Mouse (Mus musculus): ENCODE data around the gene Rpl35a.
"Not testable (repeated sequence)": the region's sequence is repeated elsewhere in the genome, so short reads cannot be mapped to it uniquely, and the experiment has no call there.

The Rpl35a gene

GRCm38 (mm10) chr16:33056095-33056785 lies at the start of gene Rpl35a, which contains the start of gene Iqcg:
Gene Rpl35a, plus strand, starts transcription at chr16:33056453.
Gene Iqcg, minus strand, starts transcription at chr16:33056218.
- DNase-seq (ENCODE audit: low spot score) = peak; percentile 96

DNA sequence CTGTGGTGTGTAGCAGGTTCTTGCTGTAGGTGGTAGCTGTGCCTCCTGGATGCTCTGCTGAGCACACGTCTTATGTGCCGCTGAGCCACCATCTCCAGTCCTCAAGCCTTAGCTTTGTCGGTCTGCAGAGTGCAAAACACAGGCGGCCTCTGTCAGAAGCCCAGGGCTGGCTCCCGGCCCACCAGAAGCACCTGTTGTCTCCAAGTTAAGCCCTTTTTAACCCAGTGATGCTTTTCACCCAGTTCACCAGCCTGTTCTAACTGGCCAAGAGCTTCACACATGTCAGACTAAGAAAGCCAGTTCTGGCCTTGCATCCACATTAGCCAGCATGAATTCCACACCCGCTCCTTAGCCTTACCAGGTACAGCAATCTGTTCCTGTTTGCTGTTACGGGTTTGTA lies 49.4 kb upstream of the Rpl35a start:
- no peak for DNase-seq (ENCODE audit: low spot score)

GRCm38 (mm10) chr16:33007436-33007835 lies 48.8 kb upstream of the Rpl35a start:
- DNase-seq (ENCODE audit: low spot score) = no peak

- DNase-seq (ENCODE audit: low spot score) = no peak
Observed at GRCm38 (mm10) chr16:33010166-33010565, 46.1 kb upstream of the Rpl35a start.

DNA sequence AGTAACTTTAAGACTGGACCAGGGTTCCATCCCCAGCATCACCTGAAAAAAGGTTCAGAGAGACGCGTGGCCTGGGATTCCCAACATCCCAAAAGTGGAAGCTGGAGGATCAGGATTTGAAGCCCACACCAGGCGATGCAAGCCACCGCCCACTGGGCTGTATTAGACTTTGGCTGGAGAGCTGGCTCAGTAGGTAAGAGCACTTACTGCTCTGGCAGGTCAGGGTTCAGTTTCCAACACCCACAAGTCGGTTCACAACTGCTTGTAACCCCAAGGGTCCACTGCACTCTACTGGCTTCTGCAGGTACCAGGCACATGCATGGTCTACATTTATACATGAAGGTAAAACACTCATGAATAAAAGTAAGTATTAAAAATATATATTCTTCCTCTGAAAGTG lies 42.5 kb upstream of the Rpl35a start:
- no peak for DNase-seq (ENCODE audit: low spot score)

GRCm38 (mm10) chr16:33014921-33015320 lies 41.3 kb upstream of the Rpl35a start:
- DNase-seq (ENCODE audit: low spot score) = no peak

DNA sequence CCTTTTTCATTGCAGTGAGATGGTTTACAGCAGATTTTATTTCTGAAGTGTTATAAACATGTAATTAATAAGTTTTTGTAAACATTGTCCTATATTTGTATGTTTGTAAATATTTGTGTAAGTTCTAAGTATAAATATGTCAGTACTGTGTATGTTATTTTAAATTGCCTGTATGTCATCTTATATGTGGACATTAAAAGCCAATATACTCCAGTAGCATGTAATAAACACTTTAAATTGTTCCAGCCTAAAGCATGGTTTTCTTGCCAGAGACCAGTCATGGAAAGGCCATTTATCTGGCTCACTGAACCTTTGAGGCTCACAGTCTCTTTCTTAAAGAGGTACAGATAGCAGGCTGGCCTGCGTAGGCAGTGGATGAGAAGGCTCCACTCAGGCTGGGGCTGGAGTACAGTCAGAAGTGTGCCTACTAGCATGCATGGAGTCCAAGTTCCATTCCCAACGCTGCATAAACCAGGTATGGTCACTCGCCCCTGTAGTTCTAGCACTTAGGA lies 40.8 kb upstream of the Rpl35a start:
- no peak for DNase-seq (ENCODE audit: low spot score)

DNA sequence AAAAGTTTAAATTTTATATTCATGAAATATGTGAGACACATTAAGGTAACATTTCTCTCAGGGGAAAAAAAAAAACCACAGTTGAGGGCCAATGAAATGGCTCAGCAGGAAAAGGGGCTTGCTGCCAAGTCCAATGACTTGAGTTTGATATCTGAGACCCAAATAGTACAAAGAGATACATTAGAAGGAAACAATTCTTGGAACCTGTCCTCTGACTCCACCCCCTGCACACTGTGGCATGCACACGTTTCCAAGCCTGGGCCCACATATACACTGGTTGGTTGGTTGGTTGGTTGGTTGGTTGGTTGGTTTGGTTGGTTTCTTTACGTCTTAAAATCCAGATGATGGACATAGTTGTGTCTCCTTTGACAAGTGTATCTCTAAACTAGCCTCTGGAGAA lies 40.3 kb upstream of the Rpl35a start:
- no peak for DNase-seq (ENCODE audit: low spot score)

- peak; percentile 31 for DNase-seq (ENCODE audit: low spot score)
Observed at GRCm38 (mm10) chr16:33017677-33018349, 38.4 kb upstream of the Rpl35a start.

DNA sequence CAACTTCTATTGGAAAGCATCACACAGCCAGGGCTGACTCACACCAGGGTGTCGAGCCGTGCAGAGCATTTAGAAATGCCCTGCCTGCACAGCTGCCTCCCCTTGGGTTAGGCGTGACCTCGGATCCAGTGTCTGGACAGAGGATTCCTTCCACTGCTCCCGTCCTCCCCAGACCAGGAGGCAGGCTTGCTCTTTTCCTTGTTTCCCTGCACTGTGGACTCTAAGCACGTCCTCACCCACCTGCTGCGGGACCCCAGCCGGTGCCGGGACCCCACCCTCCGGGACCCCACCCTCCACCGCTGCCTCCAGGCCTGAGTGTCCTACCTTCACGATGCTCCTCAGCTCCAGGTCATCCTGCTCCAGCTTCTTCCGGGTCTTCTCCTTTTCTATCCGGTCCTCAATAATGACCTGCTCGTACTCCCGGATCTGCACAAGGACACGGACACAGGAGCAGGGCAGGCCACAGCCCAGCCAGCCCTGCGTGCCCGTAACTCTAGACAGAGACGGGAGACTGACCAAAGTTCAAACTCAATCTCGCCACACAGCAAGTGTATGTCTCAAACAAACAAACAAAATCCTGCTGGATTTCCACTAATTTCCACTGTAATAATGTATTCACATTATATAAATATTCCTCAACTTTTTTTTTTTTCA lies 37.0 kb upstream of the Rpl35a start:
- DNase-seq (ENCODE audit: low spot score) = no peak

DNA sequence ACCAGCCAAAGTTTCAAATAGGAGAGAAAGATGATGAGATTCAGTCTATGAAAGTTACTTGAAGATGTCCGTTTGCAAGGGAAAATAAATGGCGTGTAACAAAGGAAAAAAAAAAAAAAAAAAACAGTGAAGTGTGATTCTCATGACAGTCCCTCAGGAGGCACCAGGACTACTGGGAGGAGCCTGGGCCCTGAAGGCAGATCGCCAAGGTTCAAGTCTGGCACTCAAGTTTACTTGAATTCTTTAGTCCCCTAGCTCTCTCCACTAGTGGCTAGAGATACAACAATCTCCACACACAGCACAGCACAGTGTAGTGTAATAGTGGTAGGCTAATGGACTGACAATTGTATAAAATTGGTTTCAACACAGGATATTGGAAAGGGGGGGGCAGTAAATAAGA lies 34.9 kb upstream of the Rpl35a start:
- DNase-seq (ENCODE audit: low spot score) = peak; percentile 67

- DNase-seq (ENCODE audit: low spot score) = peak; percentile 94
Observed at GRCm38 (mm10) chr16:33023750-33024149, 32.5 kb upstream of the Rpl35a start.

DNA sequence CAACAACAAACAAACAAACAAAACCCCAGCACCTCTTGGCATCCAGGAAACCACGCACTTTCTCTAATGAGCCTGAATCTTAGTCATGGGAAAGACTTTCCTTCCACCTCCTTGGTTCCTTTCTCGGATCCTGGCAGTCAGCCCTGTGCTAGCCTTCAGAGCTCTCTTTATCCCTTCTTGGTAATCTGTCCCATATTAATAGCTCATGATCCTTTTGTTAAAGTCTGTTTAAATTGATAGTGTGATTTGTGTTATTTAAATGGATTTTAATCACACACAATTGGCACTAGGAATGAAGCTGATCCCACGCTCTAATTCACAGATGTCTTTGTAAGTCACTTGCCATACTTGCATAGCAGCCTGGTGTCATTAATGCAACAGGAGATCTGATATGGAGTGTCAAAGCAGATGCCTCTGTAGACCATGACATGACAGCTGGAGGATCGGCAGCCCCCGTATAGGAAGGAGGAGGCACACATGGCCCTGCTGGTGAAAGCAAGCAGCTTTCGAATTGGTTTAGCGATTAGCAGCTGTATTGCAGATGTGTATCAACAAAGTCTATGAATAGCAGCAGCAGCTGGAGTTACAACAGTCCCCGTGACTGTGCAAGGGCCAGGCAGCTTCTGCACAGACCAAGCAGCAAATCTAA lies 31.7 kb upstream of the Rpl35a start:
- no peak for DNase-seq (ENCODE audit: low spot score)

- no peak for DNase-seq (ENCODE audit: low spot score)
Observed at GRCm38 (mm10) chr16:33026357-33026756, 29.9 kb upstream of the Rpl35a start.

GRCm38 (mm10) chr16:33036006-33036405 lies 20.2 kb upstream of the Rpl35a start:
- DNase-seq (ENCODE audit: low spot score) = no peak

GRCm38 (mm10) chr16:33042682-33043081 lies 13.6 kb upstream of the Rpl35a start:
- no peak for DNase-seq (ENCODE audit: low spot score)

DNA sequence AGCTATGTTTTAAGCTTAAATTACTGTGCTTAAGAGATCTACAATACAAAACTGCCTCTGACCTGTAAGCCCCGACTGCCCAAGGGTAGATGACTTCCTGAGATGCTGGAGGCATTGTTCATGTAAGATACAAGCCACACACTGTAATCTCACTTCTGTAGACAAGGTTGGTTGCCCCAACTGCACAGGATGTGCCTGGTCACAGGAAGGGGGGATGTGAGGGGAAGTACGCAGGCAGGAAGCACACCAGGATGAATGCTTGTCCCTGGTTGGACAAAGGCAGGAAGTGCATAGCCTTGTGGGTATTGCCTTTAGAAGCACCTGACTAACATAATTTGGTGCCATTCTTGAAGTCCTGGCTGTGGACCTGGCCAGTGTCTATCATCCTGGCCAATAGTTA lies 13.0 kb upstream of the Rpl35a start:
- DNase-seq (ENCODE audit: low spot score) = no peak

GRCm38 (mm10) chr16:33048004-33048403 lies 8.2 kb upstream of the Rpl35a start:
- DNase-seq (ENCODE audit: low spot score) = no peak

DNA sequence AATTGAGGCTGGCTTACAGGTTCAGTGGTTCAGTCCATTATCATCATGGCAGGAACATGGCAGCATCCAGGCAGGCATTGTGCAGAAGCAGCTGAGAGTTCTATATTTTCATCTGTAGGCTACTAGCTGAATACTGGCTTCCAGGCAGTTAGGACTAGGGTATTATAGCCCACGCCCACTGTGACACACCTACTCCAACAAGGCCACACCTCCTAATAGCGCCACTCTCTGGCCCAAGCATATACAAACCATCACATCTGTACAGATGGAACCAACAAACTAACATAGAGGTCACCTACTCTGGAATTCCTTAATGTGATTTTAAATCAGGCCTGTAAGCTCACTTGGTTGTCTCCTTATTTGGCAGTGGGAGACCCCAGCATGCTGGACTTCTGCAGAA lies 7.6 kb upstream of the Rpl35a start:
- no peak for DNase-seq (ENCODE audit: low spot score)

DNA sequence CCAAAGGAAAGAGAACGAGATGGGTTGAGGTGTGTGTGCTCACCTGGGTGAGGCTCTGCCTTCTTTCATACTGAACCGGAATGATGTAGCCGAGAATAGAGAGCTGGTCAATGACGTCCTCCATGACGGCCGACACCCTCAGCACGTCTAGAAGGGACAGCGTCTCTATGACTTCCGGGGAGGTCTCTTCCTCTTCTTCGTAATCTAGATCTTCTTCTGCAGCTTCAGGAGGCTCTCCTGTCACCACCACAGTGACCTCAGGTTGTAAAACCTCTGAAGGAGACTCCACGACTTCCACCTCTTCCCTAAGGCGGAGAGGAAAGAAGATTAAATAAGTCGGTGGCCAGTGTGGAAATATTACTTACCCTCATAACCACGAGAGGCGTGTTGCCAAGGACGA lies 6.4 kb upstream of the Rpl35a start:
- no peak for DNase-seq (ENCODE audit: low spot score)

- no peak for DNase-seq (ENCODE audit: low spot score)
Observed at GRCm38 (mm10) chr16:33053141-33053540, 3.1 kb upstream of the Rpl35a start.

DNA sequence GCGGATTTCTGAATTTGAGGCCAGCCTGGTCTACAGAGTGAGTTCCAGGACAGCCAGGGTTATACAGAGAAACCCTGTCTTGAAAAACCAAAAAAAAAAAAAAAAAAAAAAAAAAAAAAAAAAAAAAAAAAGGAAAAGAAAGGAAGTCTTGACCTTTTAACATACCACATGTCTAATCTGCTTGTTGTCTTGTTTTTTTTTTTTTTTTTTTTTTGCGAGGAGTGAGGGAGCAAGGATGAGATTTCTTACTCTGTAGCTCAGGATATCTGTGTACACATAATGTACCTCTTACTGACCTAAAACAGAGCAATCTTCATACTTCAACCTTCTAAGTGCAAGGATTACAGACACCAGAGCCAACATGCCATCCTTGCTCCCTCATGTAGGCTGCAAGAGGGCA lies 1.3 kb upstream of the Rpl35a start:
- DNase-seq (ENCODE audit: low spot score) = not testable (repeated sequence)

DNA sequence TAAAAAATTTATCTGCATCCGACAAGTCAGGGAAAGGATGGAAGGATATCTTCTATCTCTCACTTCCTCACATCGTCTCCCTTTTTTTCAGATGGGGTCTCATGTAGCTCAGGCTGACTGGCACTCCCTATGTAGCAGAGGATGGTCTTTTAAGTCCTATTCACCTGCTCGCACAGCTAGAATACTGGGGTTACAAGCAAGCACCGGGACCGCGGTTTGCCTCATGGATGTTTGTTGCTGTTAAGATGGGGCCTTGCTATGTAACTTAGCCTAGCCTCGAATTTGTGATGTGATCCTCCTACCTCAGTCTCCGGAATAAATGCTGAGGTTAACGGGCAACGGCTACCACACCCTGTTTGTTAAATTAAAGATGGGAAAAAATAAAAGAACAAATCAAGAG lies 598 bp upstream of the Rpl35a start:
- no peak for DNase-seq (ENCODE audit: low spot score)

Data from adipocyte (in vitro differentiated cells).